Mouse (Mus musculus) cerebellum, adult 18-20 months (tissue): ENCODE measurements around the gene Gm17657.

ENCODE experiments used
- DNase-seq, 2 experiments: peaks; one replicate each; pipeline ENCODE4 v3.0.0; 2021

Gm17657 gene

GRCm38 (mm10) chr17:29549543-29550428, at the start of gene Gm17657, which contains the start of gene Tbc1d22b:
Gene Gm17657, minus strand, starts transcription at chr17:29549638.
Gene Tbc1d22b, plus strand, starts transcription at chr17:29549785.
- peak; percentile 97 to 99 for DNase-seq

- peak; percentile 36 to 43 for DNase-seq
Observed at GRCm38 (mm10) chr17:29599051-29599450, 49.6 kb upstream of the Gm17657 start.

DNA sequence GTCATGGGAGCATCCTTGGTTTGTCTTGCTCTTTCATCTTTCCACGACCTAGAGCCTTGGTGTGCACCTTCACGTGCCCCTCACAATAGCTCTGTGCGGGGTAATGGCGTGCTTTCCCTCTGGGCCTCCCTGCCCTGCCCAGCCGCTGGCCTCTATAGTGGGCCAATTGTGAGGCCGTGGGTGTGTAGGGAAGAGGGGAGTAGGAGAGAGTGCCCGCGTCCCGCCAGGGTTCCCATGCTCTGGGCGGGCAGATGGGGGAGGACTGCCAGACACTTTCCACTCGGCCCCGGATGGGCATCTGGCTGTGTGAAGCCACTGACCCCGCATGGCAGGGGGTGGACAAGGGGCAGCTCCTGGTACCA, 47.3 kb upstream of the Gm17657 start:
- no peak for DNase-seq

- DNase-seq = peak; percentile 70 to 74
Observed at GRCm38 (mm10) chr17:29595891-29596770, 46.7 kb upstream of the Gm17657 start.

DNA sequence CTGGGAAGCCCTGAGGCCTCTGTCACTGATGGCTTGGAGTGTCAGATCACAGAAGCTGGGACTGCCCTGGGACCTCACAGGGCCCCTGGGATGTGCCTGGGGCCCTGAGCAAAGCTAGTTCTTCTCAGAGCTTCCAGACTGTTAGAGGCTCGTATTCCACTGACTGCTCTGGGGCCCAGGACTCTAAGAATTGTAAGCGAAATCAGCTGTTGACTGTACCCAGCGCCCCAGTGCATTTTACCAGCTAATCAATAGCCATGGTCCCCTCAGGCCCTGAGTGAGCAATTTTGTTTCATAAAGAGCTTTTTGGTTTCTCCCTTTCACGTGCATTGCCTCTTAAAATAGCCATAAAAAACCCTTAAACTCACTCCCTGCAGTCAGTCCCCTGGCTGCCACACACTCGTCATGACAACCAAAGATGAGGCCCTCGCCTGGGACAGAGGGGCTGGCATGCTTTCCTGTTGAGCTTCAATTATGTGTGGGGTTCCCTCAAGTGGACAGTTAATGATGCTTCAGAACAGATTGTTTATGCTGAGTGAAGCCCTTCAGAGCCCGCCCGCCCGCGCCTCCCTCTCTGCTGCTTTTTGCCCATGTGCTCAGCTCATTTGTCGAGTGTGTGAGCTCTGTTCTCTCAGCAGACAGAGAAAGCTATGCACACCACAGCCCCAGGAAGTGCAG, 39.9 kb upstream of the Gm17657 start:
- no peak for DNase-seq

DNA sequence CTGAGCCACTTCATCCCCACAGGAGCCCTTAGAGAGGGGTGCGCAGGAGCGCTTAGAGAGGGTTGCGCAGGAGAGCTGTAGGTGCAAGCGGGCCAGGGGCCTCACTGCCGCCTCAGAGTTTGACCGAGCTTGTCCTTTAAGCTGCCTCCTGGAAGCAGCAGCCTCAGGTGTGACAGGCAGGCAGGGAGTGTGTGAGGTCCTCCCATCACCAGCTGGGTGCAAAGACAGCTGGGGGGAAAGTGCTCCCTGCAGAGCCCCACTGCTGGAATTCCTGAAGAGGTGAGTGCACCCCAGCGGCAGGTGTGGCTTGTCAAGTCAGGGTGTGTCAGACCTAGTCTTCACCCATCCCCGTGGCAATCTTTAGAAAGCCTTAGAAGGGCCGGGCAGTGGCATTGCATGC, 37.5 kb upstream of the Gm17657 start:
- DNase-seq = no peak

DNA sequence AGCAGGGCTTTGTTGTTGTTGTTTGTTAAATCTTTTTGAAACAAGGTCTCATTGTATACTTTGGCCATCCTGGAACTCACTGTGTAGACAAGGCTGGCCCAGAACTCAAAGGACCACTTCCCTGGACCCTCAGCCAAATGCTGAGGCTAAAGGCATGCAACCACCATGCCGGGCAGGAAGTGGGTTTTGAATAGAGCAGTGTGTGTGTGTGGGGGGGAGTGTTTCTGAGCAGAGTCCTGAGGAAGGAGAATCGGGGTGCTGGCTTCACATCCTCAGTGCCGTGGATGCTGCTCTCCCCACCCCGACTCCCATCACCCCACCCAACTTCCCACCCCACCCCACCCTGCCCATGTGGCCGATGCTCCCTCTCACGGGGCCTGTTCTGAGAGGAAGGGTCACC, 36.0 kb upstream of the Gm17657 start:
- DNase-seq = no peak

DNA sequence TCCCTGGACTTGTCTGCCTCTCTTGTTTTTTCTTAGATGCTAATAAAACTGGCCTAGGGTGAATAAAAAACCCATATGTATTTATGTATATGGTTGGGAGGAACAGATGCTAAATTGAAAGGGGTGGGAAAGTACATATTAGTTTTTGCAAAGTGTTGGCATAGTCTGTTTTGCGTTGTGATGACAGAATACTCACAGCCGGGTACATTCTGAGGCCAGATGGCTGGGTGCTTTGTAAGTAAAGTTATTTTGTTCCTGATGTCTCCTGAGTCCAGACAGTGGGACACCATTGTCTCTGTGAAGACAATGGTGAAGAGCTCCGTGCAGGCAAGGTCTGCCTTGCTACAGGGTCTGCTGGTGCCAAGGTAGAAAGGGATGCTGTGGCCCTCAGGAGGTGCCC, 35.3 kb upstream of the Gm17657 start:
- DNase-seq = no peak

DNA sequence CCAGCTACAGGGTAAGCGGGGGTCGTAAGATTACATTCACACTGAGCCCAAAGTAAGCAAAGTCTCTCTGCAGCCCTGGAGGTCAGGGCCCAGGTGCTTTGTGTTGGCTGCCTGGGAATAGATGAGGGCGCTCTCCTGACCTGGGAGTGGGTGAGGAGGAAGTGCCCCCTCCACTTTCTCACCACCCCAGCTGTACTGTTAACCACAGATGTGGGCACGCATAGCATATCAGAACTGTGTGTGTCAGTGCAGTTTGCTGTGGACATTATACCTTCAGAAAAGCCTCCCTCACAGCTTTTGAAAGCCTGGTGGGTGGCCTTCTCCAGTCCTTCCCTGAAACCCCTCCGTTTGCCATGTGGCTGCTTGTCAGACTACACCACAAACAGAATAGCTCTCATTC, 34.9 kb upstream of the Gm17657 start:
- DNase-seq = no peak

DNA sequence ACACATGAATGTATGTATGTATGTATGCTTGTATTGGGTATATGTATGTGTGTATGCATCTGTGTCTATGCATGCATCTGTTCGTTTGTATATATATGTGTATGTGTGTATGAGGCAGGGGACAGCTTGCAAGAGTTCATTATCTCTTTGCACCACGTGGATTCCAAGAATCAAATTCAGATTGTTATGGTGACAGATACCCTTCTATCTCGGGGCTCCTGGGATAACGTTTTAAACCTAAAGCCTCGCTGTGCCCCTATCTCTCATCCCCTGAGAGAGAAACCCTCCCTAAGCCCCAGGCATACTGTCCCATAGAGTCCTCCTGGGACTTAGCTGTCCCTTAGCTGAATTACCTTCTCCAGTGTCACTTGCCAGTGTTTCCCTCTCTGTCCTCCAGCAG, 34.1 kb upstream of the Gm17657 start:
- no peak for DNase-seq

- no peak for DNase-seq
Observed at GRCm38 (mm10) chr17:29579579-29580126, 30.2 kb upstream of the Gm17657 start.

DNA sequence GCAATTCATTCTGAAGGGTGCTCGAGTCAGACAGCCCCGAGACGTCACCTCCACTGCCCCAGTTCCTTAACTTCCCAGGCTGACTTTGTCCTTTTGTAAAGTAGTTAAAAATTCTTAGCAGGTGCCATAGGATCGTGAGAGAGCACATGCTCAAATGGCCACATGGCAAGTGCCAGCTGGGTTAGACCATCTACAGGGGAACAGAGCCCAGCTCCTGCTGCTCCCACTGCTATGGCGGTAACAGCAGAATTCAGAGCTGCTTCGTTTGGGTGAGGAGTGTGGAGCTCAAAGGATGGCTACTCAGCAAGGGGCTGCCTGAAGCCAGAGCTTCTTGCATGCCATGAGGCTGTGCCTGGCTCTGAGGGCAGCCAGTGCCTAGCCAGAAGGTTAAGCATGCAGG, 20.4 kb upstream of the Gm17657 start:
- peak; percentile 36 to 41 for DNase-seq

DNA sequence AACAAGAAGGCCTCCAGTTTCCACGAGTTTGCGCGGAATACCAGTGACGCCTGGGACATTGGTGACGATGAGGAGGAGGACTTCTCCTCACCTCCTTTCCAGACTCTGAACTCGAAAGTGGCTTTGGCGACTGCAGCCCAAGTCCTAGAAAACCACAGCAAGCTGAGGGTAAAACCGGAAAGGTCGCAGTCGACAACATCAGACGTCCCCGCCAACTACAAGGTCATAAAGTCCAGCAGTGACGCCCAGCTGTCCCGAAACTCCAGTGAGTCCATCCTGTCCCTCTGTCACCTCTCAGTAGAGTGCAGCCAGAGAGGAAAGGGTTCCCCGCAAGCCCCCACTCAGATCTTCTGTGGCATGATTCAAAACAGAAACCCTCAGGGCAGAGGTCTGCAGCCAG, 19.0 kb upstream of the Gm17657 start:
- no peak for DNase-seq

DNA sequence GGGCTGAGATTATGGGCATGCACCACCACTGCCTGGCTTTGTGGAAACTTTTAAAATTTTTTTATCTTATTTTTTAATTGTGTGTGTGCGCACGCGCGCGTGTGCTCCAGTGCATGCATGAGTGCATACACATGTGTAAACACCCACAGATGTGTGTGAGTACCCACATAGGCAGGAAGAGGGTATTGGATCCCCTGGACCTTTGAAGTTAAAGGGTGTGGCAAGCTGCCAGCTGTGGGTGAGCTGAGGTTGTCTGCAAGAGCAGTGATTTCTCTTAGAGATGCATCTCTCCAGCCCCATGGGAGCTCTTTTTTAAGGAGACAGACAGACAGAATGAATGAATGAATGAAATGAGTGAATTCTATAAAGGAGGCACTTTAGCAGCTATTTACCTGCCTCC, 16.1 kb upstream of the Gm17657 start:
- DNase-seq = no peak

DNA sequence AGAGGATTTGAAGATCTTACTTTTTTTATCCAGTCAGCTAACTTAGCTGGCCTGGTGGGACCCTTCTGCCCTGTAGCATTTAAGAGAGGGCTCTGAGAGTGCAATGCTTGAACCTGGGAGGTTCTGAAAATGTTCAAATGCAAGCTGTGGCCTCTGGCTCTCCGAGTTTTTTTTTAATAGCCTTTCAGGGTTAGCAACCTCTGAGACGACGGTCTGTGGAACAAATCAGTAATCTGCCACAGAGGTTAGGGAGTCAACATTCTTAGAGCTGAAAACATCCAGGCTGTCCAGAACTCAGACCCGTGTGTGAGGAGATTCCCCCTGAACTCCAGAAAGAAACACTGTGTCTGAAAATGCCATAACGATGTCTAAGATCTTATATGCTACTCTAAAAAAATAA, 9.0 kb upstream of the Gm17657 start:
- DNase-seq = no peak

- DNase-seq = no peak
Observed at GRCm38 (mm10) chr17:29556893-29557292, 7.5 kb upstream of the Gm17657 start.

GRCm38 (mm10) chr17:29556456-29556855, 7.0 kb upstream of the Gm17657 start:
- DNase-seq = no peak

- DNase-seq = no peak
Observed at GRCm38 (mm10) chr17:29554176-29554575, 4.7 kb upstream of the Gm17657 start.

- DNase-seq = no peak
Observed at GRCm38 (mm10) chr17:29552162-29552732, 2.8 kb upstream of the Gm17657 start, which contains the start of gene Tmem217. Gene Tmem217, minus strand, starts transcription at chr17:29552385.

GRCm38 (mm10) chr17:29551019-29551418, 1.6 kb upstream of the Gm17657 start:
- no peak for DNase-seq

- DNase-seq = no peak
Observed at GRCm38 (mm10) chr17:29548994-29549393, 444 bp downstream of the Gm17657 start.

DNA sequence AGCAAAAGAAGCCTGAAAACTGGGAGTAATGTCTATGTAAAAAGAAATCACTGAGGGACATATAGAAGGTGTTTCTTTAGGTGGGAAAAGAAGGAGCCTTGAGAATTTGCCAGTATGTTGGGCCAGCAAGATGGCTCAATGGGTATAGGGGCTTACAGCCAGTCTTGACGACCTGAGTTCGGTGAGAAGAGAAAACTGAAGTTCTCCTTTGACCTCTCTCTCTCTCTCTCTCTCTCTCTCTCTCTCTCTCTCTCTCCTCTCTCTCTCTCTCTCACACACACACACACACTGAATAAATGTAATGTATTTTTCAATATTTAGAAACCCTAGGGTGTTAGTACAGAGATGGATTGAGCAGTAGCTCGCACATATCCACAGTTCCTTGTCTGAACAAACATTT, 944 bp downstream of the Gm17657 start:
- no peak for DNase-seq

DNA sequence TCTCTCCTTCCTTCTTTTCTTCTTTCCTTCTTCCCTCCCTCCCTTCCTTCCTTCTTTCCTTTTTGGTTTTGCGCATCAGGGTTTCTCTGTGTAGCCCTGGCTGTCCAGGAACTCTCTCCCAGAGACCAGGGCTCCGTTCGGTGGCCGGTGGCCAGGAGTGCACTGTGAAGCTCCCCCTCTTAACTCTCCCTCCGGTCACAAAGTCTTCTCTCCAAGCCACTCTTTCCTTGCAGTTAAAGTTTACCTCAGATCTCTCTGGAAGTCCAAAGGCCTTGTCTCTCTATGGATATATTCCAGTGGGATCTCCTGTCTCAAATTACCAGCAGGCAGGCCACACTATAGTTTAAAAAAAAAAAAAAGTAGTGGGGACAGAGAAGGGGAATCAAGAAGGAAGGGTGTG, 4.2 kb downstream of the Gm17657 start:
- no peak for DNase-seq
